Mouse (Mus musculus) myocyte (in vitro differentiated cells): ENCODE measurements around the gene Ugt1a8. TPM values are rescaled to one million over a fixed set of nuclear protein-coding genes. Genes with fewer than 3 reads are reported as not detected.

Source experiments
- H3K27me3 ChIP-seq: one replicate; pipeline ENCODE4 v1.6.1; 2011; ENCODE audit not compliant: control insufficient read depth, insufficient read depth, insufficient read length
- H3K36me3 ChIP-seq: one replicate; pipeline ENCODE4 v1.6.1; 2011; ENCODE audit not compliant: control insufficient read depth, insufficient read depth
- H3K4me2 ChIP-seq: one replicate; pipeline ENCODE4 v1.6.1; 2011; ENCODE audit warnings: low read depth, control low read depth
- H3K4me3 ChIP-seq: one replicate; pipeline ENCODE4 v1.5.1; 2011; ENCODE audit warnings: mild to moderate bottlenecking, control low read depth, moderate library complexity
- H3K79me2 ChIP-seq: one replicate; pipeline ENCODE4 v1.6.1; 2011; ENCODE audit not compliant: control insufficient read depth, insufficient read depth
- H3ac ChIP-seq: one replicate; pipeline ENCODE4 v1.6.1; 2011; ENCODE audit not compliant: control insufficient read depth, insufficient read length
- CEBPB ChIP-seq: IDR thresholded peaks from 2 replicates; pipeline ENCODE4 v1.6.1; 2011; ENCODE audit warnings: mild to moderate bottlenecking, moderate library complexity; ENCODE audit not compliant: poor library complexity, insufficient read depth, severe bottlenecking
- E2F4 ChIP-seq: IDR thresholded peaks from one replicate; pipeline ENCODE4 v1.6.1; 2011; ENCODE audit warnings: mild to moderate bottlenecking, control low read depth, moderate library complexity; ENCODE audit not compliant: insufficient read depth
- MAX ChIP-seq: IDR thresholded peaks from one replicate; pipeline ENCODE4 v1.6.1; 2011; ENCODE audit warnings: low read depth, mild to moderate bottlenecking, control low read depth
- MYOD1 ChIP-seq, 3 experiments: IDR thresholded peaks; one replicate each; pipeline ENCODE4 v1.6.1; 2011; ENCODE audit warnings: control low read depth in 2 of 3, low read depth in 2 of 3, mild to moderate bottlenecking in 2 of 3, moderate library complexity in 1 of 3; ENCODE audit not compliant: insufficient read length in 2 of 3, control insufficient read depth in 1 of 3
- MYOG ChIP-seq, 3 experiments: IDR thresholded peaks; one replicate each; pipeline ENCODE4 v1.6.1; 2011; ENCODE audit warnings: control low read depth in 2 of 3, low read depth in 2 of 3, mild to moderate bottlenecking in 2 of 3; ENCODE audit not compliant: insufficient read length in 2 of 3, control insufficient read depth in 1 of 3, insufficient read depth in 1 of 3
- POLR2A ChIP-seq: IDR thresholded peaks from one replicate; pipeline ENCODE4 v1.6.1; 2011; ENCODE audit warnings: low read depth, mild to moderate bottlenecking, control low read depth, moderate library complexity; ENCODE audit not compliant: insufficient read length
- POLR2AphosphoS2 ChIP-seq: IDR thresholded peaks from one replicate; pipeline ENCODE4 v1.6.1; 2011; ENCODE audit warnings: low read depth, control low read depth; ENCODE audit not compliant: insufficient read length
- REST ChIP-seq: IDR thresholded peaks from one replicate; pipeline ENCODE4 v1.6.1; 2011; ENCODE audit warnings: mild to moderate bottlenecking, control low read depth, moderate library complexity; ENCODE audit not compliant: insufficient read depth, insufficient read length
- SRF ChIP-seq: IDR thresholded peaks from one replicate; pipeline ENCODE4 v1.6.1; 2011; ENCODE audit warnings: low read depth; ENCODE audit not compliant: control insufficient read depth, insufficient read length
- TCF12 ChIP-seq: IDR thresholded peaks from one replicate; pipeline ENCODE4 v1.6.1; 2011; ENCODE audit warnings: mild to moderate bottlenecking, control low read depth; ENCODE audit not compliant: poor library complexity, insufficient read depth, severe bottlenecking
- TCF3 ChIP-seq: IDR thresholded peaks from one replicate; pipeline ENCODE4 v1.6.1; 2011; ENCODE audit warnings: low read depth, control low read depth; ENCODE audit not compliant: insufficient read length
- USF1 ChIP-seq: IDR thresholded peaks from one replicate; pipeline ENCODE4 v1.6.1; 2011; ENCODE audit warnings: low read depth, mild to moderate bottlenecking, control low read depth, moderate library complexity
- polyA plus RNA-seq: library from polyadenylated mRNA; unstranded; fragments of >200 nt; fragmentation: generic; extraction: Trizol; gene quantifications from one replicate; pipeline ENCODE4 v1.2.1, GENCODE M21; 2012; ENCODE audit warnings: missing spikeins

The Ugt1a8 gene
- polyA plus RNA-seq, 1 experiment, result not detected

DNA sequence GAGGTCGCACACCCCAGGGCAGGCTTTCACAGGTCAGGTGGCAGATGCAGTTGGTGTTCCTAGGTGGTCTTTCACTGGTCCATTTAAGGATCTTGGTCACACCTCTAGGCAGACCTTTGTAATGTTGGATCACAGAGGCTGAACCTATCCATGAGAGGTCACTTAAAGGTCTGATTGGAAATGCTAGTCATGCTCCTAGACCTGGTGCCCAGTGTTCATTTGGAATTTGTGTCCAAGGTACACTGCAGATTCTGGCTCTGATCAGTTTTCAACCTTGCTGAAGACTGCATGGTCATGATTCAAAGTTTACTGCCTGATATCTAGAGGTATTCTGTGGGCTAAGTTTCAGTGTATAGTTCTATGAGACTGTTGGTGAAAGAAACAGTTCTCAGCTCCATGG lies 92.0 kb downstream of the Ugt1a8 start:
- Histone ChIP-seq H3ac (no peak overlapping the region), H3K27me3 (peaks cover 3% of the 10 kb centered on the region), H3K4me2 (no peak overlapping the region), H3K4me3 (no peak overlapping the region), H3K36me3 (no peaks in the 10 kb centered on the region), H3K79me2 (no peaks in the 10 kb centered on the region)
- TF ChIP-seq MAX (no peak), MYOG (IDR thresholded peaks at IDR 0.05; ENCODE audit: control insufficient read depth in 1 of 3, insufficient read depth in 1 of 3, insufficient read length in 2 of 3, low read depth in 2 of 3) (no peak), MYOD1 (IDR thresholded peaks at IDR 0.05; ENCODE audit: control insufficient read depth in 1 of 3, insufficient read length in 2 of 3, low read depth in 2 of 3) (no peak), REST (no peak), USF1 (no peak), SRF (no peak), TCF12 (no peak), TCF3 (no peak), E2F4 (no peak), POLR2A (no peak), CEBPB (no peak), POLR2AphosphoS2 (no peak)

DNA sequence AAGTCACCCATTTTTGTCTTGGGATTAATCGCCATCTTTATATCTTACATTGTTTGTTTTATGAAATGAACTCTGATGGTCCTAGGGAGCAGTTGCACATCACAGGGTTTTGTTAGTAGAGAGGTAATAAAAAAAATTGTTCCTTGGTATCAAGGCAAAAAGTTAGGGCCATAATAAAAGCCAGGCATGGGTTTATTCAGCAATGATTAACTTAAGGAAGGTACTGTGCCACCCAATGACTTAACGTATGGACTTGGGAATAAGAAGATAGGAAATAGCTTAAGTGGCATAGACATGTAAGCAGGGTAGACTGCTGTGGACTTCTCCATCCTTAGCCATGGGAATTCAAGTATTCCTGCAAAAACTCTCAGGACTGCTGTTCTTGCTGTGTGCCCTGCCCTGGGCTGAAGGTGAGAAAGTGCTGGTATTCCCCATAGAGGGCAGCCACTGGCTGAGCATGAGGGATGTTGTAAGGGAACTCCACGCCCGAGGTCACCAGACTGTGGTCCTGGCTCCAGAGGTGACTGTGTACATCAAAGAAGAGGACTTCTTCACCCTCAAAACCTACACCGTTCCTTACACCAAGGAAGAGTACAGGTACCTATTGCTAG lies 98.8 kb downstream of the Ugt1a8 start:
- no peak overlapping the region for H3K4me2 ChIP-seq
- H3ac ChIP-seq, result no peak overlapping the region
- no peak for TF ChIP-seq TCF3
- TF ChIP-seq CEBPB, result no peak
- TF ChIP-seq TCF12, result no peak
- TF ChIP-seq POLR2A, result no peak
- TF ChIP-seq MAX, result no peak
- TF ChIP-seq USF1, result no peak
- TF ChIP-seq SRF, result no peak
- TF ChIP-seq REST, result no peak
- TF ChIP-seq E2F4, result no peak
- TF ChIP-seq MYOG (IDR thresholded peaks at IDR 0.05; ENCODE audit: control insufficient read depth in 1 of 3, insufficient read depth in 1 of 3, insufficient read length in 2 of 3, low read depth in 2 of 3), result no peak
- TF ChIP-seq MYOD1 (IDR thresholded peaks at IDR 0.05; ENCODE audit: control insufficient read depth in 1 of 3, insufficient read length in 2 of 3, low read depth in 2 of 3), result no peak
- no peak for TF ChIP-seq POLR2AphosphoS2
- H3K36me3 ChIP-seq, result no peaks in the 10 kb centered on the region
- H3K27me3 ChIP-seq, result peaks cover 3% of the 10 kb centered on the region
- no peaks in the 10 kb centered on the region for H3K79me2 ChIP-seq
- no peak overlapping the region for H3K4me3 ChIP-seq

DNA sequence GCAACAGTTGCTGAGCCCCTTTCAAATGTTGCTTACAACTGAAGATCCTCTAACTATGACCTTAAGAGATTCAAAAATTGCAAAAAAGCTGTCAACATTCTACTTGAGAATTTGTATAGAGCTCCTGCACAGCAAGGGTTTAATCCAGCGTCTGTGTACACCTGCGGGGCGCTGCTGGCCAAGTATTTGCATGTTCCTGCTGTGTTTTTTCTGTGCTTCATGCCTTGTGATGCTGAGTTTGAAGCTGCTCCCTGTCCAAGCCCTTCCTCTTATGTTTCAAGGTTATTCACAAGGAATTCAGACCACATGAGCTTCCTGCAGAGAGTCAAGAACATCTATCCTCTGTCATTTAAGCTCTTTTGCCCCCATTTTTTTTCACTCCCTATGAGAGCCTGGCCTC lies 104.5 kb downstream of the Ugt1a8 start:
- H3ac ChIP-seq, result no peak overlapping the region
- H3K4me2 ChIP-seq, result no peak overlapping the region
- no peaks in the 10 kb centered on the region for H3K27me3 ChIP-seq
- H3K4me3 ChIP-seq, result no peak overlapping the region
- no peaks in the 10 kb centered on the region for H3K36me3 ChIP-seq
- H3K79me2 ChIP-seq, result no peaks in the 10 kb centered on the region
- TF ChIP-seq MAX, result no peak

DNA sequence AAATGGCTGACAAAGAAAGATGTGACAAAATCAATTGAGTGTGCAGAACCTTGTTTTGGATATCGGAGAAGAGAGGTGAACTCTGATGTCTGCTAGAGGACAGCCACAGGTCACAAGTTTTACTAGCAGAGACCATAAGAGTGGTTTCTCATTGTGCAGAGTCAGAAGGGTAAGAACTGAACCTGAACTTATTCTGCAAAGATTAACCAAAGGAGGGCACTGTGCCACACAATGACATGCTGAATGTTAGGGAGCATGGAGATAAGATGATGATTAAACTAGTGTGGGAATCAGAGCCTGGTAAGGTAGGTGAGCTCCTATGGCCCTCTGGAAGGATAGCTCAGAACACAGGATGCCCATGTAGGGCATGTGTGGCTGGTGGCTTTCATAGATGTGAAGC lies 108.1 kb downstream of the Ugt1a8 start:
- H3K36me3 ChIP-seq, result no peaks in the 10 kb centered on the region
- H3K27me3 ChIP-seq, result peaks cover 16% of the 10 kb centered on the region
- H3K79me2 ChIP-seq, result no peaks in the 10 kb centered on the region
- H3K4me2 ChIP-seq, result no peak overlapping the region
- H3K4me3 ChIP-seq, result no peak overlapping the region
- TF ChIP-seq REST (no peak), CEBPB (no peak), POLR2A (no peak), MYOD1 (IDR thresholded peaks at IDR 0.05; ENCODE audit: control insufficient read depth in 1 of 3, insufficient read length in 2 of 3, low read depth in 2 of 3) (no peak), SRF (no peak), POLR2AphosphoS2 (no peak), E2F4 (no peak), MYOG (IDR thresholded peaks at IDR 0.05; ENCODE audit: control insufficient read depth in 1 of 3, insufficient read depth in 1 of 3, insufficient read length in 2 of 3, low read depth in 2 of 3) (no peak), USF1 (no peak), MAX (no peak), TCF12 (no peak), TCF3 (no peak)
- H3ac ChIP-seq, result no peak overlapping the region

DNA sequence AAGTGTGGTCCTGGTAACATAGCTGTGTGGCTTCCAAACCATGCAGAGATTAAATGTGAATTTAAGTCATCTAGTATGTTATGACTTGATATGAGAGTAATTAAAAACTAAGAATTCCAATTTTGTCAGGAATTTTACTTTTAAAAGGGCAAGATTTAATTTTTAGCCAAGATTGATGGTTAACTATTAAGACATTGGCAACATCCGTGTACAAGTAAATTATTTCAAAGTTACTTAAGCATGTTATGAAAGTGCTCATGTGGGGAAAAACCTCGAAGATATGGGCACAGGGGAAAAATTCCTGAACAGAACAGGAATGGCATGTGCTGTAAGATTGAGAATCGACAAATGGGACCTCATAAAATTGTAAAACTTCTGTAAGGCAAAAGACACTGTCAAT lies 109.8 kb downstream of the Ugt1a8 start:
- Histone ChIP-seq H3K36me3 (no peaks in the 10 kb centered on the region), H3ac (no peak overlapping the region), H3K4me2 (no peak overlapping the region)

More for the DNA sequence above, 109.8 kb downstream of the Ugt1a8 start:
- TF ChIP-seq CEBPB (no peak), E2F4 (no peak), MYOD1 (IDR thresholded peaks at IDR 0.05; ENCODE audit: control insufficient read depth in 1 of 3, insufficient read length in 2 of 3, low read depth in 2 of 3) (no peak), POLR2AphosphoS2 (no peak), MAX (no peak), MYOG (IDR thresholded peaks at IDR 0.05; ENCODE audit: control insufficient read depth in 1 of 3, insufficient read depth in 1 of 3, insufficient read length in 2 of 3, low read depth in 2 of 3) (no peak), USF1 (no peak), TCF3 (no peak), TCF12 (no peak)
- Histone ChIP-seq H3K79me2 (no peaks in the 10 kb centered on the region), H3K4me3 (no peak overlapping the region), H3K27me3 (peaks cover 18% of the 10 kb centered on the region)
